17 mouse cellular contexts compared by ENCODE assay signal in the genomic region with DNA sequence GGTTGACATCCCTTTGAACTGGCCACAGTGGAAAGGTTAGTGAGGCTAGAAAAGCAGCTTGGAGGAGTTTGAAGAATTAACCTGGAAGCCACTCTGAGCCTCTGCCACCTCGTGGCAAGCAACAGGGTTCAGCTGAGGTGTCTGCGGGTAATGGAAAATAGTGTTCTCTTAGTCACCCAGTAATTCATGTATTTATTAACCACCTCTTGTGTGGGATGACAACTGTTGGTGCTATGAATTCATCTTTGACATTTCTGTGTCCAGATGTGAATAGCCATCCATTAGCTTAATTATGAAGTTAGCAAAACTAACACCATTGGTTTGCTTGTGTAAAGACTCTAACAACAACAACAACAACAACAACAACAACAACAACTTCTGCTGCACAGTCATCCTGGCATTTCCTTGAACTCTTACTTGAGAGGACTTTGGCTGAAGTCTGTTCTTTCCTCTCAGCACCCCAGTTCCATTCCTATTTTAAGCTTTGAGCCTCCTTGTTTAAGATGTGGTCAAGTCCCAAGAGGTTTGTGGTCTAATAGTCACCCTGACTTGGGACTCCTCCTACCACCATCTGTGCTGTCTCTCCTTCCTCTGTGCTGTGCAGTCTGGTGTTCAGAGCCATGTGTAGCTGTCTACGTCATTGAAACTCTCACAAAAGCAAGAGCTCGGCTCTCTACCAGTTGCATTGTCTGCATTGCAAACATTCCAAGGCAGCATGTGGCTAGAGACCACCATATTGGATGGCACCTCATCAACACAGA. TPM values are rescaled to one million over a fixed set of nuclear protein-coding genes. Genes with fewer than 3 reads are reported as not detected.
DNase-seq lines count a peak whose midpoint lies in the region; ATAC-seq and TF ChIP-seq lines count a peak whose summit lies in the region.
"Had no signal": no experiment of that assay in that cellular context is flagged by ENCODE, and none has a peak within 500 bp of the region (broad histone marks: within the 10 kb centered on the region; RNA-seq: fewer than 3 reads in every experiment).

No protein-coding gene starts in this region.

- peak; percentile 42 for DNase-seq in kidney, postnatal 0 days (ENCODE audit: low spot score)
- no peak for DNase-seq in kidney, adult 18-20 months
- DNase-seq in B cell, adult 2 months = peak; percentile 74 to 81
- peak; percentile 29 for DNase-seq in spleen, adult 18-20 months
- no peak for DNase-seq in adrenal gland, postnatal 14 days
- DNase-seq in left cerebral cortex, postnatal 4 days = no peak
- DNase-seq: adrenal gland, adult 2 months; cerebellum, adult 18-20 months; kidney, postnatal 14 days; thymus, postnatal 4 days had no signal

- intact Hi-C loops in left cerebral cortex, postnatal 4 days (cut with DNase I) = no loop called here

- H3K36me3 ChIP-seq in kidney, postnatal 0 days (ENCODE audit: insufficient read depth, low read length) = no peaks in the 10 kb centered on the region
- H3K36me3 ChIP-seq: heart, embryonic 13.5 days had no signal

- H3K4me2 ChIP-seq in kidney, postnatal 0 days (ENCODE audit: low read length) = no peak overlapping the region
- H3K4me2 ChIP-seq: forebrain, embryonic 12.5 days; heart, embryonic 13.5 days; hindbrain, embryonic 14.5 days had no signal

- no peak for TF ChIP-seq CTCF in kidney, postnatal 0 days (IDR thresholded peaks at IDR 0.05; ENCODE audit: low read depth)

- no peaks in the 10 kb centered on the region for H3K27me3 ChIP-seq in kidney, postnatal 0 days (ENCODE audit: insufficient read depth, low read length)
- H3K27me3 ChIP-seq: heart, embryonic 13.5 days had no signal

- H3K9ac ChIP-seq in kidney, postnatal 0 days (ENCODE audit: low read depth, low read length) = no peak overlapping the region
- H3K9ac ChIP-seq: forebrain, embryonic 12.5 days; heart, embryonic 13.5 days; hindbrain, embryonic 14.5 days had no signal

- 62% methylated on average over 4 of the region's 4 CpGs for WGBS in kidney, postnatal 0 days

- H3K27ac ChIP-seq in kidney, postnatal 0 days = no peak overlapping the region
- 0 out of 2 replicates have a peak overlapping the region, but pooled peaks have one; percentile 1 for H3K27ac ChIP-seq in brown adipose tissue, adult 24 weeks (replicated peaks; ENCODE audit: low read depth, low read length)
- H3K27ac ChIP-seq: forebrain, embryonic 12.5 days; heart, embryonic 13.5 days; hindbrain, embryonic 14.5 days had no signal

- no peak overlapping the region for H3K4me3 ChIP-seq in kidney, postnatal 0 days (replicated peaks; ENCODE audit: low read depth, low read length)
- H3K4me3 ChIP-seq in brown adipose tissue, adult 24 weeks (ENCODE audit: insufficient read depth, low read depth, low read length) = no peak overlapping the region
- H3K4me3 ChIP-seq: forebrain, embryonic 12.5 days; heart, embryonic 13.5 days; megakaryocyte, embryonic 14.5 days had no signal

- H3K4me1 ChIP-seq in kidney, postnatal 0 days (replicated peaks; ENCODE audit: insufficient read depth, low read length) = no peaks in the 10 kb centered on the region
- H3K4me1 ChIP-seq in brown adipose tissue, adult 24 weeks (ENCODE audit: control insufficient read depth, insufficient read depth, insufficient read length, low read length) = peaks cover 13% of the 10 kb centered on the region; the same call in 1 of the 2 replicates
- H3K4me1 ChIP-seq: forebrain, embryonic 12.5 days; heart, embryonic 13.5 days had no signal

- ATAC-seq in kidney, postnatal 0 days (replicated peaks; ENCODE audit: low FRiP score, low read depth) = no peak

- H3K9me3 ChIP-seq in kidney, postnatal 0 days (replicated peaks; ENCODE audit: low read length) = no peaks in the 10 kb centered on the region
- H3K9me3 ChIP-seq: forebrain, embryonic 12.5 days; heart, embryonic 13.5 days; megakaryocyte, embryonic 14.5 days had no signal

RNA-seq across cellular contexts. Expression of a gene that starts 60.0 kb away (rescaled TPM):
- 0.05 and 0.18 TPM in 2 replicates for polyA plus RNA-seq in kidney, postnatal 0 days (2015; fragmentation: Nextera tagmentation; extraction: Ambion mirVana)
- 0.32 TPM in 1 of 2 replicates, not detected in the other for polyA plus RNA-seq in brown adipose tissue, adult 24 weeks (2012; ENCODE audit: insufficient read depth, insufficient read length, missing spikeins)
- 0.63 and 1.1 TPM in 2 replicates for total RNA-seq in adrenal gland, postnatal 14 days (2021)
- 10 to 100 TPM in 1 of 2 experiments, 1 to 10 TPM in 1; 9.4 to 10.1 TPM for total RNA-seq in left cerebral cortex, postnatal 4 days (2021)
- total RNA-seq: gastrocnemius, adult 8-10 months; MEL had no signal
- polyA plus RNA-seq: adrenal gland, adult 2 months; heart, embryonic 13.5 days had no signal

Comparison
In these comparisons a context has a peak if more than half of its experiments do, and no peak if none do; other contexts are left out.
1. DNase-seq: peak in kidney, postnatal 0 days (single experiment), B cell, adult 2 months (2 of 2) and spleen, adult 18-20 months (2 of 2); none in kidney, adult 18-20 months (single experiment), adrenal gland, postnatal 14 days (single experiment) and left cerebral cortex, postnatal 4 days (single experiment).